Mouse (Mus musculus) urinary bladder, adult 2 months (tissue): Measurements from ENCODE around the gene Rrp9. TPM values are rescaled to one million over a fixed set of nuclear protein-coding genes. Genes with fewer than 3 reads are reported as not detected.

Experiments used
- DNase-seq: peaks from one replicate; pipeline ENCODE4 v3.0.0; 2022; ENCODE audit warnings: low spot score
- polyA plus RNA-seq: library from polyadenylated mRNA; depleted of rRNA; stranded (reverse); fragments of >200 nt; gene quantifications from 2 replicates; pipeline ENCODE4 v1.2.3, GENCODE M21; 2012; rRNA removed

The Rrp9 gene
- polyA plus RNA-seq, 1 experiment, result 31.0 TPM

DNA sequence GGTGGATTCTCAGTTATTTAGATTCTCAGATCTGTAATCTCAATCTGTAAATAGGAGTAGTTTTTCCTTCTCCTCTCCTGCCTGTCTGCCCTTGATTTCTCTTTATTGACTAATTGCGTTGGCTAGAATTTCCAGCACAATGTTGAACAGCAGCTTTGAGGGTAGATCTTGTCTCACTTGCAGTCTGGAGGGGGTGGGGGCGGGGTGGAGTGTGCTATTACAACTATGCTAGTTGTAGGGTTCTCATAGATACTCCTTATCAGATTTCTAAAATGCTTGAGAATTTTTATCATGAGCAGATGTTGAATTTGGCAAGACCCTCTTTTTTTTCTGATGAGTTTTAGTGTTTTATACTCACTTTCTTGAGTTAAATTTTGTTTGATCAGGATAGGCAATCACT is 43.7 kb downstream of the Rrp9 start:
- DNase-seq, result no peak

DNA sequence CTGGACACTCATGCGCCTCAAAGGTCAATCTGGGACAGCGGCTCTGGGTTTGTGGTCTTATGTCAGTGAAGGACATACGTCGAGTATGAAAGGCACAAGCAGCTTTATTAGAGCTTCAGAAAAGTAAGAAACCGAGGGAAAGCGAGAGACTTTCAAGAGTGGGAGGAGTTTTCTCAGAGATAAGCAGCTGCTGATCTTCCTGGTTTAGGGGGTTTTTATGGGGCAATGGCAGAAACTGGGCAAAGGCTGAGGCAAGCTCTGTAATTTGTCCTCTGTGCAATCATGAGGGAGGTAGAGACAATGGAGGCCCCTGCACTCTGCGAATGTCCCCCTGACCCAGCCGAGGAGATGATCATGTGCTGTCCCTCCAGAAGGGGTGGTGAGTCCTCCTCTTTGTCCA is 44.1 kb downstream of the Rrp9 start:
- DNase-seq, result no peak

DNA sequence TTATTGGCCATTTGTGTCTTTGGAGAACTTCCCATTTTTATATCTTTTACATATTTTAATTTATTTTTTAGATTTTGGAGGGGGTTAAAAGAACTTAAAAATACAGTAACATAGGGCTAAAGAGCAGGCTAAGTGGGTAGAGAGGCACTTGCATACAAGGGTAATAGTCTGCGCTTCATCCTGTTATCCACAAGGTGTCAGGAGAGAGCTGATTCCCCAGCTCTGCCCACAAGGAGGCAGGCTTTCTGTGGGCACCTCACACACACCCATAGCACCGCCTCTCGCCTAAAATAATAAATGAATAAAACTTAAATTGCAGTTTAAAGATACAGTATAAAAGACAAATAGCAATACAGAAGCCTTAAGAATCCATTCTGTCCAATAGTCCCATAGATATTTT is 56.1 kb downstream of the Rrp9 start:
- no peak for DNase-seq

DNA sequence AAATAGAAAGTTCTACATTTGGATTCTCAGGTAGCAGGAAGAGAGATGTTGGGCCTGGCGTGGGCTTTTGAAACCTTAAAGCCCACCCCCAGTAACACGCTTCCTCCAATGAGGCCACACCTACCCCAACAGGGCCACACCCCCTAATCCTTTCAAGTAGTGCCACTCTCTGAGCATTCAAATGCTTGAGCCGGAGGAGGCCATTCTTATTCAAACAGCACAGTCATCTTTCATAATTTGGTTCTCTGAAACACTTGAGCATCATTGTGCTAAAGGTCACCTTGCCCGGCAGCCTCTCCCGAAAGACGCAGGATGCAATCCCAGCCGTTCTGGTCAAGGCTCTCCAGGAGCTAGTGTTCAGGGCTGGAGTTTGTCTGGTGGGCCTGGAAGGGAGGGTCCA is 58.5 kb downstream of the Rrp9 start:
- DNase-seq, result no peak

DNA sequence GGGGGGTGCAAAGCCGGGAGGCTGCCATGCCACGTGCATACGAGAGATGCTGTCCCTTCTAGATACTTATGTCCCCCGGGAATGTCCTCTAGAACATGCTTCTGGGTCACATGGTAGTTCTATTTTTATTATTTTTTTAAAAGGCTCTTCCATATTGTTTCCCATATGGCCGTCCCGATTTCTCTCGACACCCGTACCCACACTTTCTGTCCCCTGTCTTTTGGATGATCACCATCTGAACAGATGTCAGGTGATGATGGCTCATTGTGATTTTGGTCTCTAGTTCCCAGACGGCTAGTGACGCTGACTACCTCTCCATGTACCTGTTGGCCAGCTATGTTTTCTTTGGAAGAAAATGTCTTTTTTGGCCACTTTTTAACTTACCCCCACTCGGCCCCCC is 59.2 kb downstream of the Rrp9 start:
- DNase-seq, result no peak

Other genes with a start within 250 kb of the Rrp9 start
- 93.3 and 105 TPM in 2 replicates for gene Alas1, start 227.3 kb upstream of the Rrp9 start, polyA plus RNA-seq
- 3.9 and 4.5 TPM in 2 replicates for gene Poc1a, start 194.9 kb upstream of the Rrp9 start, polyA plus RNA-seq
- 33.5 and 34.7 TPM in 2 replicates for gene Dusp7, start 107.3 kb upstream of the Rrp9 start, polyA plus RNA-seq
- 1,045 and 1,109 TPM in 2 replicates for gene Rpl29, start 46.5 kb upstream of the Rrp9 start, polyA plus RNA-seq
- 7.8 and 10.2 TPM in 2 replicates for gene Acy1, start 37.6 kb upstream of the Rrp9 start, polyA plus RNA-seq
- 69.6 and 84.4 TPM in 2 replicates for gene Abhd14b, start 28.5 kb upstream of the Rrp9 start, polyA plus RNA-seq
- gene Abhd14a, start 28.3 kb upstream of the Rrp9 start, polyA plus RNA-seq, result 44.9 and 46.9 TPM in 2 replicates
- 42.5 and 47.9 TPM in 2 replicates for gene Pcbp4, start 22.7 kb upstream of the Rrp9 start, polyA plus RNA-seq
- 0.29 and 0.33 TPM in 2 replicates for gene Gpr62, start 10.0 kb upstream of the Rrp9 start, polyA plus RNA-seq
- gene Parp3, start 986 bp downstream of the Rrp9 start, polyA plus RNA-seq, result 70.2 and 82.3 TPM in 2 replicates
- gene Iqcf1, start 24.0 kb downstream of the Rrp9 start, polyA plus RNA-seq, result not detected in 2 replicates
- not detected in 2 replicates for gene Iqcf5, start 38.6 kb downstream of the Rrp9 start, polyA plus RNA-seq
- gene Iqcf3, start 85.7 kb downstream of the Rrp9 start, polyA plus RNA-seq, result not detected in 2 replicates
- not detected in 2 replicates for gene Iqcf4, start 95.0 kb downstream of the Rrp9 start, polyA plus RNA-seq
- gene Iqcf6, start 150.6 kb downstream of the Rrp9 start, polyA plus RNA-seq, result not detected in 2 replicates
- not detected in 2 replicates for gene Grm2, start 180.1 kb downstream of the Rrp9 start, polyA plus RNA-seq
- 70.3 and 76.2 TPM in 2 replicates for gene Tex264, start 210.0 kb downstream of the Rrp9 start, polyA plus RNA-seq